Mouse (Mus musculus): ENCODE results near the gene Gnat3.

GRCm38 (mm10) chr5:18003675-18004074, 41.3 kb downstream of the Gnat3 start:
- TF ChIP-seq CTCF (IDR thresholded peaks at IDR 0.05; ENCODE audit: insufficient read depth, low read length), result no peak
- no peak for TF ChIP-seq POLR2A (IDR thresholded peaks at IDR 0.05; ENCODE audit: borderline replicate concordance, extremely low read depth, low read depth, low read length)
